Mouse (Mus musculus): ENCODE data around the gene Sfrp2.

DNA sequence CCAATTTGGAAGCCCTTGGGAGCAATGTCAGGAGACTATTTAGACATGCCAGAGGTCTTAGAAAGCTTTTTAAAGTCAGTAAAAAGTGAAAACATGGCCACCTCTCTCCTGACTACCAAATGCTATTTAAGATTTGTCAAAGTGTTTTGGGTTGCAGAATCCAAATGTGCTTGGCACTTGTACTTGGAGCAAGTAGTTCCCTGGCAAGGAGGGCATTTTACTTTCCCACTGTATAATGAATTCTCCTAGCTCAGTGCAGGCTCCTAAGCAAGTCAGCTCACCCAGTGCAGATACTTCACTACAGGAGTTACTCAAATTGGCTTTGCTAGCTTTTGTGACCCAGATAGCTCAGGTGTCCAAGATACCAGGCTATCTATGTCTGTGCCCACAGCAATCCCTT is 46.7 kb downstream of the Sfrp2 start:
- TF ChIP-seq CTCF (IDR thresholded peaks at IDR 0.05; ENCODE audit: low read depth) (no peak), EP300 (IDR thresholded peaks at IDR 0.05; ENCODE audit: low read depth) (no peak)

Measured in heart, postnatal 0 days (tissue).